Mouse (Mus musculus) lung, postnatal 25 days (tissue): Measurements from ENCODE around the gene 4930513O06Rik.

Source experiments
- DNase-seq: peaks from one replicate; pipeline ENCODE4 v3.0.0; 2022; ENCODE audit warnings: low spot score

Gene 4930513O06Rik

DNA sequence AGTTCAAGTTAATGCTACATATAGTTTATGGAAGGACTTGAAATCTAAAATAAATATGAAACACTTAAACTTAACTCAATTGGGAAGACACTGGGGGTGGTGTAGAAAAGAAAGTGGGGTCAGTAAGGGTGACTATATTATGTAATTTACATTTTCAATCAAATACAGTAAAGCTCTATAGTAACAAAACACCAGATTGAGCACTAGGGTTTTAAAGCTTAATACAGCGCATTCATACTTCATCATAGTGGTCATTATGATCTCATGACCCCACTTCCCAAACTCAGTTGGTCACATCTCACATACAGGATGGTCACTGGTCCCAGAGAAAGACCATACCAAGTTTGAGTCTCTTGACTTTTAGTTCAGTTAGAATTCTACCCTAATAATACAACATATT lies at the start of gene 4930513O06Rik:
Gene 4930513O06Rik (plus strand): TSS at position 301 of the 400 bp plus-strand sequence.
- no peak for DNase-seq

DNA sequence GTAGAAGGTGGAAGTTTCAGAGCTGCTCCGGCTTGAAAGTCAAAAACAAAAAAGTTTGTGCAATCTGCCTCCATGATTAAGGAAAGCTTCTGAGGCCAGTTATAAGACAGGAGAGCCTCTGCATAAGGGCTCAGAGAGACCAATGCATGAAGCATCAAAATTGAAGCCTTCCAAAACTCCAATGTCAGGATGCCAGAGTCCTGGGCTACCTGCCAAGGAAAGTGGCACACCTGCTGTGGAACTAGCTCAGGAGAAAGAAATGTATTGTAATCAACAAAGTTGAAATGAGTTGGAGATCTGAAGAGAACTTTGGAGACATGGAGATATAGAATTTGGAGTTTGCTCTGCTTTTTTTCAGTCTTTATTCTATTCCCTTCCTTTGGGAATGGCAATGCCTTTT lies 48.4 kb upstream of the 4930513O06Rik start:
- DNase-seq = no peak

GRCm38 (mm10) chrX:139039314-139039713 lies 46.7 kb upstream of the 4930513O06Rik start:
- no peak for DNase-seq

- no peak for DNase-seq
Measured at GRCm38 (mm10) chrX:139041148-139041547, 44.9 kb upstream of the 4930513O06Rik start.

- no peak for DNase-seq
Measured at GRCm38 (mm10) chrX:139051976-139052375, 34.1 kb upstream of the 4930513O06Rik start.

GRCm38 (mm10) chrX:139053149-139053548 lies 32.9 kb upstream of the 4930513O06Rik start:
- DNase-seq = no peak

DNA sequence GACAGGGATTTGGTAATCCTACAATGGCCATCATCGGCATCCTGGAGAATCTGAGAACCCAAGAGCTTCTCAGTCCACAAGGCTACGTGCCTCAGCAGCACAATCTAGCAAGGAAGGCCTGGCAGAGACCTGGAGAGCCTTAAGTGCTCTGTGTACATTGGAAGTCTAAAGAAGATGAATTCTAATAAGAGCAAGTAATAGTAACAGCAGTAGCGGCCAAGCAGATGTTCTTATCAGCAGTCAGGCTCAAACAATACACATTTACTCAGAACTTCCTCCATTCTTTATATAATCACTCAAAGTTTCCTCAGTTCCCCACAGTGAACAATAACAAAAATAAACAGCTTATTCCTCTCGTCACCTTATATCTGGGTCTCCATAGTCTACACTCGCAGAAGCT lies 22.0 kb upstream of the 4930513O06Rik start:
- DNase-seq = no peak

DNA sequence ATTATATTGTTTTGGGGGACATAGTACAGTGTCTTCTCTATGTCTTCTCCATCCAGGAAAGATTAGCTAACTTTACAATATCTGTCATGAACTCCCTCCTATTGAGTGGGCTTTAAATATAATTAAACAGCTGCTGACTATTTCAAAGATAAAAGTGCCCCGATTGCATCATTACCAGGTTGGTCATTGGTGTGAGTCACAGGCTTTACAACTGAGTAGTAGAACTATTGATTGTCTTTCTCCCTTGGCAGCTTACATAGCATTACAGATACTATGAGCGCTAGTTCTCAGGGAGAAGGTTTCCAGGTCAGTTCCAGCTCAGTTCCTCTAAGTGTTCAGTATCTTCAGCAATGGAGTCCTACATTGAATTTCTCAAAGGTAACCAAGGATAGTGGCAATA lies 7.5 kb upstream of the 4930513O06Rik start:
- no peak for DNase-seq

DNA sequence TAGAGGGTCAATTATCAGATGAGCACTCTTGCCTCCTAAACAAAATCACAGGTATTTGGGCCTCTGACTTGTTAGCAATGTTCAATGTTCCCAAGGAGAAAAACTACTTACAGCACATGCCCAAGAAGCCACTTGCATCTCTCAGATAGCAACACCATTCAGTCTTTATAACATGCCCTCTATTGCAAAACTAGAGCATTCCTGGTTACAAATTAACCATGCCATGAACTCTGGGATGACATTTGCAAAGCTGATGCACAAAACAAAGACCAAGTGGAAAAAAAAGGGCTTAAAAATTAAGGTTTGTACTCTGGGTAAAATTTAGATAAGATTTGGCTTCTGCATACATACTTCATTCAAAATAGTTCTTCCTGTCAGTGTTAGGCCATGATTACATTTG lies 966 bp upstream of the 4930513O06Rik start, which contains the start of gene Serpina7:
Gene Serpina7 (minus strand): TSS at position 160 of the 400 bp plus-strand sequence.
- DNase-seq = no peak

- no peak for DNase-seq
Measured at GRCm38 (mm10) chrX:139097197-139097596, 11.2 kb downstream of the 4930513O06Rik start.

DNA sequence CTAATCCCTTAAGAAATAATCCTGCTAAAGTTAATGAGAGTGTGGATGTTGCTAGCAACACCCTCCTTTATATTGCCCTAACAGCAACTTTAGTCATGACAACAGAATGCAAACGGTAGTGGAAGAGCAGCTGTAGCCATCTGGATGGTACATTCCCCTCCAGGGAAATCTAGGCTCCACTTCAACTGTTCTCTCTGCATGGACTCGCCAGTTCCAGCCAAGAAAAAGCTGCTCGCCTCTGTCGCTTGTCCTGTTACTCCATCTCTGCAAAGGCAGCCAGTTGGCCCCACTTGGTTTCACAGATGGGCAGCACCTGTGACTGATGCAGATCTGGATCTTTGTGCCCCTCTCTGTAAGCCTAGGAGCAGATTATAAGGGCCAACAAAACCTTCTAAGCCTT lies 48.0 kb downstream of the 4930513O06Rik start:
- DNase-seq = peak; percentile 5
